Mouse (Mus musculus): Measurements from ENCODE around the gene Olfr1315-ps1. TPM values are rescaled to one million over a fixed set of nuclear protein-coding genes. Genes with fewer than 3 reads are reported as not detected.

Gene Olfr1315-ps1
- polyA plus RNA-seq (2017; shearing (Covaris generic)) = not detected

DNA sequence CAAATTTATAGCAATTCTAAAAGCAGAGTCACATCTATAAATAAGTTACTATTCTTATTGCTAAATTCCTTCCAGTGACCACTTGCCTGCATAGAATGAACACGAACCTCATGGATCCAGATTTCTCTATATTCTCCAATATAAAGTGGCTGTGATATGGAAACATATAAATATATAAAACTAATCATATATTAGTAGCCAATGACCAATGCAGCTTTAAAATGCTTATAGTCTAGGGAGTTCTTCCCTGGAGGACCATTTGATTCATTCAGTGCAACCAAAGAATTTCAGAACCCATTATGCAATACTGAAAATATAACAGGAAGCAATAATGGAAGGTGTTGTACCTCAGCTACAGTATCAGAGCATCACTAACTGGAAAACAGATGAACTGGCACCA lies at the start of gene Olfr1315-ps1:
Olfr1315-ps1 (minus strand) TSS at position 101 of the 400 bp plus-strand sequence.
- no peak for ATAC-seq

DNA sequence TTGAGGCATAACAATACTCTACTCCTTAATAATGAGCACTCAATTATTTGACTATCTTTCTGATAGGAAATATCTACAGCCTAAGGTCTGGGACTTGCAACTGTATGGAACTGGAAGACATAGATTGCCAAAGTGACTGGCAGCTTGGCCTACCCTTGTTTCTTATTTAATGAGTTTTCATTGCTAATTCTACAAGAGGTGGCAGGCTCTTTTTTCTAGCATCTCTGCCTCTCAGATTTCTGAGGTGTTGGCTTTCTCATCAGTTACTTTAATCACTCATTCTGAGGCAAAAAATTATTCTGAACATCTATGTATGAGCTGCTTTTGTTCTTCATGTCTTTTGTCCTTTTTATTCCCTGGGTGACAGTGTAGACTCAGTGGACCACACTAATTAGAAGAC lies 38.7 kb upstream of the Olfr1315-ps1 start, which contains the start of gene Olfr1318:
Olfr1318 (plus strand) TSS at position 301 of the 400 bp plus-strand sequence.
- no peak for ATAC-seq

DNA sequence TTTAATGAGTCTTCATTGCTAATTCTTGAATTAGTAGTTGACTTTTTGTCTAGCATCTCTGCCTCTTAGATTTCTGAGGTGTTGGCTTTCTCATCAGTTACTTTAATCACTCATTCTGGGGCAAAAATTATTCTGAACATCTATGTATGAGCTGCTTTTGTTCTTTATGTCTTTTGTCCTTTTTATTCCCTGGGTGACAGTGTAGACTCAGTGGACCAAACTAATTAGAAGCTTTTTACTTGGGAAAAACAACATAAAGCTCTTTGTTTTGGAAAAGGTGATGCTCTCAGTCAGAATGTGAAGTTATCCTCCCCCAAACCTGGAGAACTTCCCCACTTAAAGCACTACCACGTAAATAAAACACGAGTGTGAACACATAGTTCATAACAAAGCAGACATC lies 24.8 kb upstream of the Olfr1315-ps1 start, which contains the start of gene Olfr1317:
Olfr1317 (plus strand) TSS at position 301 of the 400 bp plus-strand sequence.
- ATAC-seq = no peak

DNA sequence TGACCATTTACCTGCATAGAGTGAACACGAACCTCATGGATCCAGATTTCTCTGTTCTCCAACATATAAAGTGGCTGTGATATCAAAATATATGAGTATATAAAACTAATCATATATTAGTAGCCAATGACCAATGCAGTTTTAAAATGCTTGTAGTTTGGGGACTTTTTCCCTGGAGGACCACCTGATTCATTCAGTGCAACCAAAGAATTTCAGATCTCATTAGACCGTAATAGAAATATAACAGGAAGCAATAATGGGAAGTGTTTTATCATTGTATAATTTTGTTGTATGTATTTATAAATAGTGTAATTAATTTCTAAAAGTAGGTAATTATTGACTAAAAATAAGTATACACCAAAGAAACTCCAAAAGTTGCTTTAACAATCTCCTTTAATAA lies 19.6 kb upstream of the Olfr1315-ps1 start, which contains the start of gene Olfr1316:
Olfr1316 (minus strand) TSS at position 101 of the 400 bp plus-strand sequence.
- no peak for ATAC-seq

DNA sequence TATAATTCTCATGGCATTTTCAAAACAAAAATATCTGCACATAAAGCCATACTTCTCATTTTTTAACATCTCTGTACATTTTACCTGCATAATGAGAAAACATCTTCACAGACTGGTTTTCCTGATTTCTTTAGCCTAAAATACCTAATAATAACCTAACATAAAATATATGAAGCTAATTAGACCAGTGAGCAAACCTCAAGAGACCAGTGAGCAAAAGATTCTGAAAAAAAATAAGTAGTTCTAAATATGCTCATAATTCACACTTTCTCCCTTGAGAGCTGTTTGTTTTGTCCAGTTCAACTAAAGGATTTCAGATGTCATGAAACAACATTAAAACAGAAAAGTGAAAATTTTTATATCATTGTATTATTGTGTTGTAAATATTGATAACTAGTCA lies 18.6 kb downstream of the Olfr1315-ps1 start, which contains the start of gene Olfr1314:
Olfr1314 (minus strand) TSS at position 101 of the 400 bp plus-strand sequence.
- ATAC-seq = no peak

DNA sequence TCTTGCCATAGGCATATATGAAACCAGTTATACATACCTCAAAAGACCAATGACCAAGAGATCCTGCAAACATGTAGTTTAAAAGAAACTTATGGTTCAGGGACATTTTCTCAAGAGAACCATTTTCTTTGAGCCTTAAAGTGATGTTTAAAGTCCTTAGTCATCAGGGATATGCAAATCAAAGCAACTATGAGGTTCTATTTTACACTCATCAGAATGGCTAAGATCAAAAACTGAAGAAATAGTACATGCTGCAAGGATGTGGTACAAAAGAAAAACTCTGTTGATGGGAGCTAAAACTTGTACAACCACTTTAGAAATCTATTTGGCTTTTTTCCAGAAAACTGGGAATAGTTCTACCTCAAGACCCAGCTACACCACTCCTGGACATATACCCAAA lies 37.5 kb downstream of the Olfr1315-ps1 start, which contains the start of gene Olfr1313:
Olfr1313 (minus strand) TSS at position 101 of the 400 bp plus-strand sequence.
- no peak for ATAC-seq

Other genes starting within 250 kb of the Olfr1315-ps1 start
- gene Olfr1305, start 238.3 kb downstream of the Olfr1315-ps1 start, polyA plus RNA-seq (2017; shearing (Covaris generic)) = not detected
- under 1 TPM in 1 of 3 experiments, not detected in 2; 0.19 TPM for gene Olfr1306, start 199.2 kb downstream of the Olfr1315-ps1 start, polyA plus RNA-seq (2017; shearing (Covaris generic))
- gene Olfr1307, start 166.0 kb downstream of the Olfr1315-ps1 start, polyA plus RNA-seq (2017; shearing (Covaris generic)) = under 1 TPM in 2 of 3 experiments, not detected in 1; 0.05 TPM
- not detected for gene Olfr1308, start 150.5 kb downstream of the Olfr1315-ps1 start, polyA plus RNA-seq (2017; shearing (Covaris generic))
- not detected for gene Olfr1309, start 125.2 kb downstream of the Olfr1315-ps1 start, polyA plus RNA-seq (2017; shearing (Covaris generic))
- gene Olfr1310, start 102.7 kb downstream of the Olfr1315-ps1 start, polyA plus RNA-seq (2017; shearing (Covaris generic)) = under 1 TPM in 1 of 3 experiments, not detected in 2; 0.09 TPM
- not detected for gene Olfr1311, start 91.0 kb downstream of the Olfr1315-ps1 start, polyA plus RNA-seq (2017; shearing (Covaris generic))
- gene Olfr1312, start 65.2 kb downstream of the Olfr1315-ps1 start, polyA plus RNA-seq (2017; shearing (Covaris generic)) = not detected
- gene Olfr1313, start 37.6 kb downstream of the Olfr1315-ps1 start, polyA plus RNA-seq (2017; shearing (Covaris generic)) = not detected
- not detected for gene Olfr1314, start 18.7 kb downstream of the Olfr1315-ps1 start, polyA plus RNA-seq (2017; shearing (Covaris generic))
- not detected for gene Olfr1316, start 19.5 kb upstream of the Olfr1315-ps1 start, polyA plus RNA-seq (2017; shearing (Covaris generic))
- gene Olfr1317, start 24.9 kb upstream of the Olfr1315-ps1 start, polyA plus RNA-seq (2017; shearing (Covaris generic)) = not detected
- gene Olfr1318, start 38.8 kb upstream of the Olfr1315-ps1 start, polyA plus RNA-seq (2017; shearing (Covaris generic)) = not detected
- 10 to 100 TPM; 30.4 to 45.0 (median 34.4) TPM for gene Lpcat4, start 124.0 kb upstream of the Olfr1315-ps1 start, polyA plus RNA-seq (2017; shearing (Covaris generic))
- not detected for gene Nutm1, start 143.9 kb upstream of the Olfr1315-ps1 start, polyA plus RNA-seq (2017; shearing (Covaris generic))
- 100 to 1,000 TPM; 152 to 243 (median 201) TPM for gene Nop10, start 146.5 kb upstream of the Olfr1315-ps1 start, polyA plus RNA-seq (2017; shearing (Covaris generic))
- gene Slc12a6, start 150.4 kb upstream of the Olfr1315-ps1 start, polyA plus RNA-seq (2017; shearing (Covaris generic)) = 10 to 100 TPM; 37.3 to 57.5 (median 52.3) TPM
- gene Gm21985, start 150.9 kb upstream of the Olfr1315-ps1 start, polyA plus RNA-seq (2017; shearing (Covaris generic)) = not detected

All from inflammation-experienced regulatory T-cells, adult 6 months (primary cell).